Mouse (Mus musculus) liver, embryonic 14.5 days (tissue): ENCODE measurements around the gene Celf5.

Source experiments
- CTCF ChIP-seq: IDR thresholded peaks from 2 replicates; pipeline ENCODE4 v1.5.1; 2016; ENCODE audit warnings: antibody characterized with exemption, low read depth, control low read depth
- EP300 ChIP-seq: IDR thresholded peaks from 2 replicates; pipeline ENCODE4 v1.6.1; 2016; ENCODE audit warnings: antibody characterized with exemption, low read depth

GRCm38 (mm10) chr10:81415146-81415545 lies 67.4 kb downstream of the Celf5 start:
- TF ChIP-seq EP300: no peak
- TF ChIP-seq CTCF: no peak
